Mouse (Mus musculus) adrenal gland, adult 2 months (tissue): ENCODE measurements at regions not wholly inside any gene's neighbourhood (a gene's known extent, or its start where the extent isn't known, plus 50 kb on each side); places are given as distances from the start of the nearest gene placed in this dataset.

Source experiments
- DNase-seq: peaks from one replicate; pipeline ENCODE4 v3.0.0; 2021

- no peak for DNase-seq
Measured at GRCm38 (mm10) chr10:117434293-117434842, 54.6 kb upstream of the Cpsf6 start.

- no peak for DNase-seq
Measured at GRCm38 (mm10) chr10:117433547-117434292, 53.9 kb upstream of the Cpsf6 start.

GRCm38 (mm10) chr10:117432871-117433546, 53.2 kb upstream of the Cpsf6 start:
- DNase-seq: no peak

GRCm38 (mm10) chr10:117432415-117432814, 52.6 kb upstream of the Cpsf6 start:
- peak; percentile 52 for DNase-seq

GRCm38 (mm10) chr10:117431850-117432249, 52.0 kb upstream of the Cpsf6 start:
- no peak for DNase-seq

GRCm38 (mm10) chr10:117431086-117431619, 51.3 kb upstream of the Cpsf6 start:
- DNase-seq: no peak

GRCm38 (mm10) chr10:117430224-117430884, 50.5 kb upstream of the Cpsf6 start:
- DNase-seq: no peak

DNA sequence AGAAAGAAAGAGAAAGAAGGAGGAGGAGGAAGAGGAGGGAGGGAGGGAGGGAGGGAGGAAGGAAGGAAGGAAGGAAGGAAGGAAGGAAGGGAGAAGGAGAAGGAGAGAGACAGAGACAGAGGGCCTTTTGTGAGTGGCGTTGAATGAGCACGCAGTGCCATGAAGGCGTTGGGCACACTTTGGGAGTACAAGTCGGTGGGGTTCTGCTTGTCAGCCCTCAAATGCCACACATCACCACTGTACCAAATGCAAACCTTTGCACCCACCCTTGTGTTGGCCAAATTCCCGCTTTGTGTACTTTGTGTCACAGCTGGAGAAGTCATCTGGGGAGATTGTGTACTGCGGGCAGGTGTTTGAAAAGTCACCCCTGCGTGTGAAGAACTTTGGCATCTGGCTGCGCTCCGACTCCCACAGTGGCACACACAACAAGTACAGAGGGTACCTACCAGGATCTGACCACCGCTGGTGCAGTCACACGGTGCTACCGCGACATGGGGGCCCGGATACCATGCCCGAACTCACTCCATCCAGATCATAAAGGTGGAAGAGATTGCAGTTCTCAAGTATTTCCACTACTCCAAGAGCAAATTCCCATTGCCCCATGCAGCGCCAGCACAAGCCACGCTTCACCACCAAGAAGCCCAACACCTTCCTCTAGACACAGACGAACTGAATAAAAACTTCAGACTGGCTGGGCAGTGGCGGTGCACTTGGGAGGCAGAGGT, 49.8 kb upstream of the Cpsf6 start:
- DNase-seq: no peak
